Mouse (Mus musculus): ENCODE measurements around the gene Sgcb. TPM values are rescaled to one million over a fixed set of nuclear protein-coding genes. Genes with fewer than 3 reads are reported as not detected.
"Not testable (repeated sequence)": the region's sequence is repeated elsewhere in the genome, so short reads cannot be mapped to it uniquely, and the experiment has no call there.

Sgcb gene
- polyA plus RNA-seq, 1 experiment from 2014 or later = 20.7 TPM

DNA sequence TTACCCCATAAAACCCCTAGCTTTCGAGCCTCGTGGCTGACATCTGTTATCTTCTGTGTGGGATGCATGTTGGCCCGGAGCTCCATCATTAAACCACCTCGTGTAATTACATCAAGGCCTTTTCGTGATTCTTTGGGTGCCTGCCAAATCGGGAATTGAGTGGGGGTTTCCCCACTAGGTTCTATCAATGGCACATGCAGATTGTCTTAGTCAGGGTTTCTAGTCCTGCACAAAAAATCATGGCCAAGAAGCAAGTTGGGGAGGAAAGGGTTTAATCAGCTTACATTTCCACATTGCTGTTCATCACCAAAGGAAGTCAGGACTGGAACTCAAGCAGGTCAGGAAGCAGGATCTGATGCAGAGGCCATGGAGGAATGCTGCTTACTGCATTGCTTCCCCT lies 63.6 kb downstream of the Sgcb start:
- H3K9me3 ChIP-seq (ENCODE audit: control insufficient read depth, low read length); H3K4me2 ChIP-seq (ENCODE audit: low read length); H3K4me3 ChIP-seq (ENCODE audit: low read depth, low read length); DNase-seq (ENCODE audit: low spot score); H3K27me3 ChIP-seq (replicated peaks; ENCODE audit: control insufficient read depth, insufficient read depth, low read length); H3K36me3 ChIP-seq (ENCODE audit: control insufficient read depth, insufficient read depth, low read length); ATAC-seq (replicated peaks; ENCODE audit: low FRiP score, low TSS enrichment, low read depth); H3K4me1 ChIP-seq (replicated peaks; ENCODE audit: control insufficient read depth, insufficient read depth, low read length); H3K9ac ChIP-seq (ENCODE audit: low read length); H3K27ac ChIP-seq (ENCODE audit: low read depth): not testable (repeated sequence)
- 81% methylated on average over 6 of the region's 6 CpGs for WGBS

Other genes starting within 250 kb of the Sgcb start
- 0.07 and 0.09 TPM in 2 replicates for gene Cwh43, start 241.7 kb downstream of the Sgcb start, polyA plus RNA-seq (2014; fragmentation: Nextera tagmentation; extraction: Ambion mirVana)
- 28.3 and 30.3 TPM in 2 replicates for gene Dcun1d4, start 166.8 kb downstream of the Sgcb start, polyA plus RNA-seq (2014; fragmentation: Nextera tagmentation; extraction: Ambion mirVana)
- gene Lrrc66, start 15.3 kb downstream of the Sgcb start, polyA plus RNA-seq (2014; fragmentation: Nextera tagmentation; extraction: Ambion mirVana) = 1.0 and 1.1 TPM in 2 replicates
- 0.45 and 0.85 TPM in 2 replicates for gene Spata18, start 3.6 kb upstream of the Sgcb start, polyA plus RNA-seq (2014; fragmentation: Nextera tagmentation; extraction: Ambion mirVana)